Mouse (Mus musculus): ENCODE measurements around the gene Anp32e.
"Not testable (repeated sequence)": the region's sequence is repeated elsewhere in the genome, so short reads cannot be mapped to it uniquely, and the experiment has no call there.

The Anp32e gene

DNA sequence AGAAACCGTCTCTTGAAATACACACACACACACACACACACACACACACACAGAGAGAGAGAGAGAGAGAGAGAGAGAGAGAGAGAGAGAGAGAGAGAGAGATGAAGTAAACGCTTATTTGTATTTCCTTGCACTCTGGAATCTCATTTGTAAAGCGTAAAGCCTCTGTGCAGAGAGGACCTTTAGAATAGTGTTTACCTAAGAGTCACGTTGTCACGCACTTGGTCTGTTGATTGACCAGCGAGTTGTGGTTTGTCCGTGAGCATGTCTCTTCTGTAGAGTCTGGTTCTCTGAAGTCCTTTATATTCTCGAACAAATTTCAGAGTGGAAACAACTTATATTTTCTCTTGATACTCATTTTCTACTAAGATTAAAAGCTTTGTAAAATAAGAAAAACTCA is 15.7 kb downstream of the Anp32e start:
- no peak for DNase-seq

DNA sequence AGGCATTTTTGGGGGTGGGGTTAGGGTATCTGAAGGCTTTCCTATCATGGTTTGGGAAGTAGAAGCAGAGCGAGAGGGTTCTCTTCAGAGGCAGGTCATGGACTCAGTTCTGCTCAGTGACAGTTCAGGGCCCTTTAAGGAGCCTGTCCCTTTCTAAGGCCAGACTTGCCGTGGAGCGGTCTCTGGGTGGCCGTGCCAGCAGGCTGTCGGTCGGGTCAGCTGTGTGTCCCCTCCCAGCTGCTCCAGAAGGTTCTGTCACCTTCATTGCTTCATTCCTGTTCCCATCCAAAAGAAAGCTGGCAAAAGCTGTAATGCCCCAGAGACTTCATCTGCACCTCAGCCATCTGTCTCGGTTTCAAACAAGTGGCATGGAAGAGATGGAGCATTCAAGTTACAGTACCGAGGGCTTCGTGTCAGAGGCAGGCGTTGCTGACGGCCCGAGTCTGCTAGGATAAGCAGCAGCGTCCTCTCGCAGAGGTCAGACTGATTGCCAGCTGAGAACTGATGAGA is 16.7 kb downstream of the Anp32e start:
- no peak for DNase-seq

DNA sequence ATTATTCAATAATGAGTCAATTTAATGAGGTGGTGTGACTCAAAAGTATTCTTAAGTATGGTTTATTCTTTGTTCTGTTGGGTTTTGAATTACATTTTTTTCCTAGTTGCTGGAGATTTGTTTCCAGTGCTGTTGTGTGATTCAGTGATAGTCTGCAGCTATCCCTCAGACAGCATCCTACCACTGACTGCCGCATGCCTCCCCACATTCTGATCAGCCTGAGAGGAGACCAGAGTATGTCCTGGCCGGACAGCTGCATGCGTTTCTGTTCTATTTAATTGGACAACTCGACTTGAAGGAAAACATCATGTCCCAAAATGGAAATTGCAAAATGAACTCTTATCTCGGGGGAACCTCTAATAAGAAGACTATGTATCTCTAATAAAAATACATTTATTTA is 19.3 kb downstream of the Anp32e start:
- no peak for DNase-seq

DNA sequence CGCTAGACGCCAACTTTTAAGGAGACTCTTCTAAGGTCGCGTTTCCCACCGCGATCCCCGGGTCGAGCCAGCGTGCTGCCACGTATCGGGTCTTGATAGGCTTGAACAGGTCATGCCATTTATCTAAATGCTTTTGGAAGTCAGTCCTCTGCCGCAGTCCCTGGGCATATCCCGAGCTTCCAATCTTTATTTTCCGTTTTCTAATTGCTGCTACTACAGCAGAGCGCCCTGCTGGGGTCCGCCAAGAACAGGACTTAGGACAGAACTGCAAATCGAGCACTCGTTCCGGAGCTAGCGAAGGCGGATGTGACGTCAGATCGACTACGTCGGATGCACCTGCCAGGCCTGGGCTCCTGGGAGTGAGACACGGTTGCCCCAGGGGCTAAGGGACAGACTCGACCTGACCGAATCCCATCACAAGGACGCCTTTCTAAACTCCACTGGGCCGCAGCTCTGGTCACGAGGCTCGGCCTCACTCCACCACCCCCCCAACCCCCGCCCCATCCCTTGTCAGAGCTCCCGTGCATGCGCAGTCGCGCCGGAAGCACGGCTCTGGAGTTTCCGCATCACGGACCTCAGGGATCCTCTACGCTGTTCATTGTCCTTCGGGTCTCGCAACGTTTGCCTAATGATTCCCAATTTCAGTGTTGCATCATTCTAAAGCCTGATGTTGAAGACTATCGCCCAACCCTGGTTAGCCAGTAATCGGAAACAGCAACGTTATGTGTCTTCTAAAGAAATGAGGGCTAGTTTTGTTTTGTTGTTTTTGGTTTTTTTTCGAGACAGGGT is 21.9 kb downstream of the Anp32e start:
- peak; percentile 95 for DNase-seq

DNA sequence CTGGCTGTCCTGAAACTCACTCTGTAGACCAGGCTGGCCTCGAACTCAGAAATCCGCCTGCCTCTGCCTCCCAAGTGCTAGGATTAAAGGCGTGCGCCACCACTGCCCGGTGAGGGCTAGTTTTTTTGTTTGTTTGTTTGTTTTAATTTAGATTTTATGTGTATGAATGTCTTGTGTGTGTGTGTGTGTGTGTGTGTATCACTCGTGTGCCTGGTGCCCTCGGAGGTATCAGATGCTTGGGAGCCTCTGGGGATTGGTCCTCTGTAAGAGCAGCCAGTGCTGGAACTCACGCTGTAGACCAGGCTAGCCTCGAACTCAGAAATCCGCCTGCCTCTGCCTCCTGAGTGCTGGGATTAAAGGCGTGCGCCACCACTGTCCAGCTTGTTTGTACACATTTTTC is 22.5 kb downstream of the Anp32e start:
- DNase-seq = peak; percentile 53

DNA sequence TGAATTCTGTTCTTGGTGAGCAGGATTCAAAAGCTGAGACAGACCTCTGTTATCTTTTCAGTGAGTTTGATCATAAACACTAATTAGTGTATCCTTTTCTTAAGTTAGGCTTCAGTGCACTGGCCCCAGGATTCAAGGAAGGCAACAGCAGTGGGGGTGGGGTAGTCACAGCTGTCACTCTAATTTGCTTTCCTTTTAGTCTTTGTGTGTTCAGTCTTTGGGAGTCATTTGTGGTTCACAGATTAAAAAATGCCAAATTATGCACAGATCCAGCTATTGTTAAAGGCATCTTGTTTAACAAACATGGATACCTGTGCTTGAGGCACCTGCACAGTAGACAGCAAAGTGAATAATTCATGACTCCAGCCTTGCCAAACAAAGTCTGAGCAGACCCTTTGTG is 24.0 kb downstream of the Anp32e start:
- DNase-seq = no peak

DNA sequence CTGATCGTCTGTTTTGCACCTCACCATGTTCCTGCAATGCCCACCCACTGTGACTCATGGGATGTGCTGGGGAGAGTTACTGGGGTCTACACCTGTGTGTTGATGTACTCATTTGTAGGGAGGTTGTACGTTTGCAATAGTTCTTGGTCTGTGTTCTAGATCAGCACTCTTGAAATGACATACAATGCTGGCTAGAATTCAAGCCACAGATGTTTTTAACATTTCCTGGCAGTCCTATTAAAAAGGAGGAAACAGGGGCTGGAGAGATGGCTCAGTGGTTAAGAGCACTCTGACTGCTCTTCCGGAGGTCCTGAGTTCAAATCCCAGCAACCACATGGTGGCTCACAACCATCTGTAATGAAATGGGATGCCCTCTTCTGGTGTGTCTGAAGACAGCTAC is 24.5 kb downstream of the Anp32e start:
- DNase-seq = no peak

DNA sequence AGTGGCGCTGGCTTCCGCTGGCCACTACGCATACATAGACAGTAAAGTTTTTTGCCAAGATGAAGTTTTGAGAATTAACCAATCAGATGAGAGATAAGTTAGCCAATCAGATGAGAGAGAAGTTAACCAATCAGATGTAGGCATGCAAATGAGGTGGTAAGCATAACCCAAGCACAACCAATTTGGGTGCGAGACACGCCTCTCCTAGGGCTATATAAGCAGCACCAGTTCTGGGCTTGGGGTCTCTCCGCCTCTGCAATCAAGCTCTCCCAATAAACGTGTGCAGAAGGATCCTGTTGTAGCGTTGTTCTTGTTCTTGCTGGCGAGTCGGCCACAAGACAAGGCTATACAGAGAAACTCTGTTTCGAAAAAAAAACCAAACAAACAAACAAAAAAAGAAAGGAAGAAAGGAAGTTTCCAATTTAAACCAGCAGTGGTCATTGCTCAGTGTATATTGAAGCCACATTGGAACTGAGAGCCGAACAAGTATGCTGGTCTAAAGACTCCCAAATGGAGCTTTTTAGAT is 25.7 kb downstream of the Anp32e start:
- not testable (repeated sequence) for DNase-seq

DNA sequence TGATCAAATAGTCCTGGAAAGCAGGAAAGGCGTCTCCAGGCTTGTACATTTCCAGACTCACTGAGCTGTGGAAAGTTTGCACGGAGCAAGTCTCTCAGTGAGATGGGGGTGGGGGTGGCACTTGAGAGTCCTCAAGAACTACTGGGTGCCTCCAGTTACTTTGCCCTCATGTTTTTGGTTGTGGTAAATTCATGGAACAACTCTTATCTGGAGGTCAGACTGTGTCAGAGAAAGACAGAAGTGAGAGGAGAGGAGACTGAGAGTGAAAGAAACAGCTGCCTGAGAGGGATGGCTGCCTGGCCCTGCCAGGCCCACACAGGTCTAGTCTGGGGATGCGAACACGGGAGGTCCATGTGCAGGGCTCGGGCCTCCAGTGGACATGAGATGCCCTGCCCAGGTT is 26.3 kb downstream of the Anp32e start:
- no peak for DNase-seq

DNA sequence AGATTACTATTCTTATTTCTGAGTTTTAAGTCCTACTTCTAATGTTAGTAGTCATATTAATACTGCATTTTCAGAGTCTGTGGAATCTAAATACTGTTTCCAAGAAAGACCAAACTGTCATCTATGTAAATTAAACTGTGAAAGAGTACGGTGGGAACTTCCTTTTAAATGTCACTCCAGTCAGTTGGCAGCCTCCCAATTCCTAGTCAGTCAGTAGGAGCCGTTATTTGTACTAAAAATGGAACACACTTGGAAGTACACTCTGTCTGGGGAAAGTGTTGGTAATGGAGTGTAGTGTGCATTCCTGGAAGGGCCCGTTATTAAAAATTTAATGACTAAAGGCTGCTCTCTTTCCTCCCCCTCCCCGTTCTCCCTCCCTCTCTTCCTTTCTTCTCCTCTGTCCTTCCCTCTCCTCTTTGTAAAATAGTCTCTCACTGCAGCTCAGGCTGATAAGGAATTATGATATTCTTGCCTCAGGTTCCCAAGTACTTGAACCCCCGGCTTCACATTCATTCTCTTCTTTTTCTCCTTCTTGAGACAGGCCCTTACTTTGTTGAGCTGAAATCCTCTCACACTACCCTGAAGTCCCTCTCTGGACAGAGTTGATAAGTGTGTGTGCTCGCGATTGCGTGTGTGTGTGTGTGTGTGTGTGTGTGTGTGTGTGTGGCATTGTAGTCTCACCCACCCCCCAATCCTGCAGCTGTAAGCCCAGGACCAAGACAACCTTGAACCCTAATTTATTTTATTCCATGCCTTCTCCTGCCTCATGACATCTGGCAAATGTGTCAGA is 28.5 kb downstream of the Anp32e start:
- no peak for DNase-seq

DNA sequence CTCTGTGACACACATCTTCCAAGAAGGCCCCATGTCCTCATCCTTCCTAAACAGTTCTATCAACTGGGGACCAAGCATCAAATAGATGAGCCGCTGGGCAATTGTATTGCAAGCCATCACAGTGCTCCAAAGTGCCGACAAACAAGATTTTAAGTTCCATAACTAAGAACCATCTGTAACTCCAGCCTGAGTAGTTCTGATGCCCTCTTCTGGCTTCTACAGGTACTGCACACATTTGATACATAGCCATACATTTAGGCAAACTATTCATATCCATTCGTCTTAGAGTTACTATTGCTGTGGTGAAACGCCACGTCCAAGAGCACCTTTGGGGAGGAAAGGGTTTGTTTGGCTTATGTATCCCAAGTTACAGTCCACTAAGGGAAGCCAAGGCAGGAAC is 30.0 kb downstream of the Anp32e start:
- no peak for DNase-seq

DNA sequence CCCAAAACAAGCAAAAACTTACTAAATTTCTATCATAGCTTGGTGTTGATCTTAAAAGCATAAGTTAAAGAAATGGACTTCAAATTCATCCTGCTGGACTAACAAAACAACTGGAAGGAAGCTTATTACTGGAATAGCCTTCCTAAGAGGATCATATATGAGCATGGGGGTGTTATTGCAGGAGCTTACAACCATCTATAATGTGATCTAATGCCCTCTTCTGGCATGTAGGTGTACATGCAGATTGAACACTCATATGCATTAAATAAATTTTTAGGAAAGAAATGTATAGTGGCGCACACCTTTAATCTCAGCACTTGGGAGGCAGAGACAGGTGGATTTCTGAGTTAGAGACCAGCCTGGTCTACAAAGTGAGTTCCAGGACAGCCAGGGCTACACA is 30.8 kb downstream of the Anp32e start:
- no peak for DNase-seq

DNA sequence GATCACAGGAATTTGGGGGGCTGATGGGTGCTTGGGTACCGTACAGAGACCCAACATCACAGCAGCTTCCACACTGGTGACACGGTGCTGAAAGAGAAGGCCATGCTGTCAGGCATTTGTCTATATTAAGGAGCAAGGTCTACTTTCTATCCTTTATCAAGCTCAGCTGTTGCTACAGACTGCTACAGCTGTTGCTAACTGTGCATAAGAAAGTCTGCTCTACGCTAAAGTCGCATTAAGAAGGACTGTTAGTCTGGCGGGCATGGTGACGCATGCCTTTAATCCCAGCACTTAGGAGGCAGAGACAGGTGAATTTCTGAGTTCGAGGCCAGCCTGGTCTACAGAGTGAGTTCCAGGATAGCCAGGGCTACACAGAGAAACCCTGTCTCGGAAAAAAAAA is 33.1 kb downstream of the Anp32e start:
- DNase-seq = not testable (repeated sequence)

DNA sequence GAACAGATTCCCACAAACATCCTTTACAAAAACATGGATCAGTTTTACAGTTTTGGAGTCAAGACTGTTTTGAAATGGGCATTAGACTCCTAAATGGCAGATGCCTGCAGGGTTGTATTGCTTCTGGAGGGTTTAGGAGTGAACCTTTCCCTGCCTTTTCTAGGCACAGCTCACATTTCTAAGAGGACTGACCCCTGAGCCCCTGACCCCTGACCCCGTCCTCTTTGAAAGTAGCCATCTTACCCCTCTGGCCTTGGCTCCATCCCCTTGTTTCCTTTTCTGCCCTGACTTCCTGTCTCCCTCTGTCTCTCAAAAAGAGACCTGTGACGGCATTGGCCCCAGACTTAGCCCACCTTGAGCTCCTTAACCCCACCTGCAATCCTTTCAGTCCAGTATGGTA is 34.2 kb downstream of the Anp32e start:
- DNase-seq = no peak

DNA sequence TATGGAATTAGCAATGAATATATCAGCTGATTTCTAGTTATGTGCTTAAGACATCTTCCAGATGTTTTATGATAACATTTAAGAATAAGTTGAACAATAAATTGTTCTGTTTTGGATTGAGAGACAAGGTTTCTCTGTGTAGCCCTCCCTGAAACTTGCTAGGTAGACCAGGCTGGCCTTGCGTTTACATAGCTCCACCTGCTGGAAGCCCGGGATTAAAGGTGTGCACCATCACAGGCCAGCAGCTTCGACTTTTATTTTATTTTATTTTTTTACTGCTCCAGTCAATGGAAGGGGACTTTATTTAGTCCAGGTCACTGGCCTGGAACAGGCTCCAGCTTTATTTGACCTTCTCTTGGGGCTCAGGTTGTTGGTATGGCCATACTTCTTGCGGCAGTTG is 34.6 kb downstream of the Anp32e start:
- no peak for DNase-seq

DNA sequence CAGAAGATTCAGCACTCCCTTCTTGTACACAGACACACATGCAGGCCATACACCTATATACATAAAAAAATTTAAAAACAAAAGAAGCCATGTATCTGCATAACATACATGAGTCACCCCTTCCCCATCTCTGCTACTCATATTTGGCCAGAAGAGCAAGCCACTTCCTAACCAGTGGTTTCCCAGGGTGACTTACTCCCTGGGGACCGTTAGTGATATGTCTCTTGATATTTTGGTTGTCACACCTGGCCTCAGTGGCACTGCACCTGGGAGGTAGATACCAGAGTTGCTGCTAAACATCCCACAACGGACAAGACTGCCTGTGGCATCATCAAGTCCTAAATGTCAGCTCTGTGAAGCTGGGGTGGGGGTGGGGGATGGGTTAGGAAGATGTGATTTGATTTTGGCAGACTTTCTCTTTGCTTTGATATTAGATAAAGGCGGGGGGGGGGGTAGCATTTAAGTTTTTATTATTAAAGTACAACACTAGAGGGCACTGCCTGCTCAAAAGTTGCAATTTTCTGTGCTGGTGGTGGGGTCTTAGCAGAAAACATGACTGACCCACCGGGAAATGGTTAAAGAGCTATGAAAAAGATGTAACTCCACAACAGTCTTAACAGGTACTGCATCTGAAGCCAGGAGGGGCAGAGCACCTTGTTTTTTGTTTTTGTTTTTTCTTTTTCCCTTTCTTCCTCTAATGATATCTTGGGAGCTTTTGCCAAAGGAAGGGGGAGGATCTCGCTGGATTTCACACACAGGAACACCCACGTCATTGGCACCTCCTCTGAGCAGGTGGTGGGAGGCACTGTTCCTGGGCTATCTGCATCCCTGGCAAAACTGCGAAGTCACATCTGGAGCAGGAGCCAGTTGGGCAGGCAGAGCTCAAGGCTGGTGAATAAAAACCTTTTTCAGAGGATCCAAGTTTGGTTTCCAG is 36.7 kb downstream of the Anp32e start:
- peak; percentile 81 for DNase-seq

DNA sequence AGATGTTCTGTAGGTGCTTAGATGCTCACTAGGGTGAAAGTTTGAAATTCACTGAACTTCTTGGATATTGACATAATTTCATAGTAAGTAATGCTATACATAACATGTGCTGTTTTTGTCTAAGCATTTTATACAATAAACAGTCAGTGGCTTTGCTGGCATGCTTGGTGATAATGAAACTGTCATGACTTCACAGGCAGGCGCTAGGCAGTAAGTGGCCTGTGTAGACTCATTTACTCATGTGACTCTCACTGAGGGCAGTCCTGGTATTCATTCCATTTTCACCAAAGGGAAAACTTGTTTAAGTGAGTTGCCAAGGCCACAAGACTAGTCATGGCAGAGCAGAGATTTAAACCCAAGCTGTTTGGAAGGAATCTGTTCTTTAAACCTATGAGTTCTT is 40.2 kb downstream of the Anp32e start:
- no peak for DNase-seq

DNA sequence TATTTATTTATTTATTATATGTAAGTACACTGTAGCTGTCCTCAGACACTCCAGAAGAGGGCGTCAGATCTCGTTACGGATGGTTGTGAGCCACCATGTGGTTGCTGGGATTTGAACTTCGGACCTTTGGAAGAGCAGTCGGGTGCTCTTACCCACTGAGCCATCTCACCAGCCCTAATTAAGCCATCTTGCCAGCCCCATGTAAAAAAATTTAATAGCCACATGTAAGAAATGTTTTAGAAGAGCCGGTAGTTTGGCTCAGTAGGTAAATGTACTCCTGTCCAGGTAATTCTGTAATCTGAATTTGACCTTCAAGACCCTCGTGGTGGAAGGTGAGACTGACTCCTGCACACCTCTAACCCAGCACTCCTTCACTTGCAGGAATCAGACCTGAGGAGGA is 41.6 kb downstream of the Anp32e start:
- not testable (repeated sequence) for DNase-seq

DNA sequence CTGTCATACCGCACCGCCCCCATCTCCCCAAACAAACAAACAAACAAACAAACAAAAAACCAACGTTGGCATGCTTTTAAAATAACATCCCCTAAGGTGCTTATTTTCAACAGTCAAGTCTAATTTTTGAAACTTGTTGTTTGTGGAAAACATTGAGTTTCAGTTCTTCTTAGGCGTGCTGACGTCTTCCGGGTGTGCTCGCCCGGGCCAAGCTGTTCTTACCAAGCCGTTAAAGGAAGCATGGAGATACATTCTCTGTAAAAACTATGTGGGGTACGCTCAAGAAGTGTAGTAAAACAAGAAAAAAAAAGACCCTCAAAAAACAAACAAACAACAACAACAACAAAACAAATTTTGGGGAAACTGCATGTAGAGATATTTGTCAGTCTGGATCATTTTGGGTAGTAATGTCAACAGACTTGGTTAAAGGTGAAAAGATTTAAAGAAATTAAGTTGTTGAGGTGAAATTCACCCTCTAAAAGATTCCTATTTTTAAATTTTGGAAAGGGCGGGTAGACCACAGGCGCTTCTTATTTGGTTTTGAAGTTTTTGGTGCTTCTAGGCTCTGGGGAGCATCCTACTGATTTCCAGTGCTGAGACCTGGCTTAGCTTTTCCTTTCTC is 43.3 kb downstream of the Anp32e start:
- no peak for DNase-seq

DNA sequence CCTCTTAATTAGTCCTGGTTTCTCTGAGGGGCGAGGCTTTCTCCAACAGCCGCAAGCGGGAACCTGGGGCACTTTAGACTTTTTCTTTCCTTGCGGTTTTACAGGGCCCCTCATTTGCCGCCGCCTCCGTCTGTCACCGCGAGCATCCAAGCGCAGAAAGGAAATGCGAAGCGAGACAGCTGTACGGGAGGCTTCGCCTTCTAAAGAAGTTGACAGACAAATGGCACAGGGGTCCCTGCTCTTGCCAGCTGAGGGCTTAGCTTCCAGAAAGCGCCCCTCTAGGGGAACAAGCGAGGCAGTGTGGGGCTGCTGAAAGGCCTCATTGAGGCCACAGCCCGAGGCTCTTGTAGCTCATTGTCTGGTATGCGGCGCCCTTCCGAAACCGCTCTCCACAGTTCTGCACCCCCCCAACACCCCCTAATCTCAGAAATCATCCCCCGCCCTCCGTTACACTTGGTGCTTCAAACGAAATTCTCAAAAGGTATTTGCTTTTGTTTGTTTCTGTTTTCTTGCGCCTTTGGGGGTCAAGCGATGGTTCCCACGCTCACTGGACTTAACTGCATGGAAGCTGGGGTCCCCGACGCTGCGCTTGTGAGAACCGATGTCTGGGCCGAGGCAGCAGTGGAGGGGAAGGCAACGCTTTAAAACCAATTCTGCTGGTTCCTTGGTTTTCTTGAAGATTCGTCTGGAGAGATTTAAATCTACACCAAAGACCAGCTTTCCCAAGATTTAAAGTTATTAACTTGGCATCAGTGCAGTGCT is 44.0 kb downstream of the Anp32e start:
- DNase-seq = no peak

DNA sequence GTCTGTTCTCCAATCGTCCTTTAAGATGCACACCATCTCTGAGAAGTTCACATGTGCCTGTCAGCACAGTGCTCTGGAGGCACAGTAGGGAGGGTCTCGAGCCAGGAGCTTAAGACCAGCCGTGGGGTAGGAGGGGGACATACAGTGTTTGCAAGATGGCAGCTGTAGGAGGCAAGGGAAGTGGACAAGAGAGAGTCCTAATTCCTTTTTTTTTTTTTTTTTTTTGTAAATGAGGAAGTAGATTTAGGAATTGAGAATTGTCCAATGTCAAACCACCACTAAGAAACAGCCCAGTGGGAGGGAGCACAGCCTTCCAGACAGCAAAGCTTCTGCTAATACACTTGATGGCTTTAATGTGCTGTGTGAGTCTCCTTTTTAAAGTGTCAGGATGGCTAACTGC is 48.0 kb downstream of the Anp32e start:
- no peak for DNase-seq

DNA sequence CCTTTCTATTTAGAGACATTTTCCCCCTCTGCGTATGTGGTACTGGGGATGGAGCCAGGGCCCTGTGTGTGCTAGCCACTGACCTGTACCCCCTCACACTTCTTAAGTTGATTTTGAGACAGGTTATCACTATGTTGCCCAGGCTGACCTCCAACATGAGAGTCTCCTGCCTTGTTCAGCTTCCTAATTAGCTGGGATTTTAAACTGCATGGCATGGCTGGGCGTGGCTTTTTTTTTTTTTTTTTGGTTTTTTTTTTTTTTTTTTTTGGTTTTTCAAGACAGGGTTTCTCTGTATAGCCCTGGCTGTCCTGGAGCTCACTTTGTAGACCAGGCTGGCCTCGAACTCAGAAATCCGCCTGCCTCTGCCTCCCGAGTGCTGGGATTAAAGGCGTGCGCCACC is 48.5 kb downstream of the Anp32e start:
- DNase-seq = not testable (repeated sequence)
